Mouse (Mus musculus) urinary bladder, adult 18-20 months (tissue): ENCODE measurements around the gene Smap2.
"Not testable (repeated sequence)": the region's sequence is repeated elsewhere in the genome, so short reads cannot be mapped to it uniquely, and the experiment has no call there.

Experiments
- DNase-seq, 2 experiments: peaks; one replicate each; pipeline ENCODE4 v3.0.0; 2022; ENCODE audit warnings: low spot score in 2 of 2, mixed read lengths in 2 of 2

Smap2 gene

DNA sequence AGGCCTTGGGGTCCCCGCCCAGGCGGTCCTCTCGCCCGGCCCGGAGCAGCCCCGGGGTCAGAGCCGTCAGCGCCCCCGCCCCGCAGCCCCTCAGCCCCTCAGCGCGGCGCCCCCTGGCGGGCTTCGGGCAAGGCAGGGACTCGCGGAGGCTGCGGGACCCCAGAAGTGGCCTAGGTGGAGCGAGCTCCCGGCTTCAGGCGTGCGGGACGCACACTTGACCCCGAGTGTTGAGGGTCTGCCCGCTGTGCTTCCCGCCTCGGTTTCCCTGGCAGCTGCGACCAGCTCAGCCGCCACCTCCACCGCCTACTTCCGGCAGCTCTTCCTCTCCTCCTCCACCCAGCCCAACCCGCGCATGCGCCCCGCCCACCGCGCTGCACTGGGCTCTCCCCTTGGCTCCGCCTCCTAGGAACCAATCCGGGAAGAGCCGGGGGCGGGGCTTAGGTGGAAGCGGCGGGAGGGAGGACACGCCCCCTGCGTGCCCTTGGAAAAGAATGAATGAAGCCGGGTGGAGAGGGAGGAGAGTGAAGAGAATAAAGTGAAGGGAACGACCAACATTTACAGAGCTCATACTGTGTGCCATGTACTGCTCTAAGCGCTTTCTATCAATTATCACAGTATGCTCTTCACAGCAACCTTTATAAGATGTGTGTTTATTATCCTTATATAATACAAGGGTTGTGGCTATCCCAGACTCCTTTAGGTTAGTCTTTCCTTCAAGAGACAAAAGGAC is at the start of gene Smap2:
Gene Smap2 (minus strand): TSS at position 320 of the 730 bp plus-strand sequence.
- peak; percentile 93 to 97 for DNase-seq

- DNase-seq: no peak
Observed at GRCm38 (mm10) chr4:121065336-121065735, 48.3 kb upstream of the Smap2 start.

DNA sequence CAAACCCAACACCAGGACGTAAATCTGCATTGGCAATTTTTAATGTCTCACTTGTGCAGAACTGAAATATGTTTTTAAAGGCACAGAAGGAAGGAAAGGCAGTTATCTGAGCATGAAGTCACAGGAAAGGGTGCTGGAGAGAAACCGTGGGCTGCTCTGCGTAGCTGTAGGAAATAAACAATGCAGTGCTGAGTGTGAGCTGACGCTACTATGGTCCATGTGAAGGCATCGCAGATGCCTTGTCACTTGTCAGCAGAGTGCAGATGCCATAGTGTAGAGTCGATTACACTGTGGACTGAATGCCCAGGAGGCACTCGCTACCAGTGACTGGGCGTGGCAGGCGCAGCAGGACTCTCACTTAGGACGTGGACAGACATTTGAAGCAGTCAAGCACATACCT is 42.2 kb upstream of the Smap2 start:
- DNase-seq: not testable (repeated sequence)

- DNase-seq: no peak
Observed at GRCm38 (mm10) chr4:121057032-121057431, 40.0 kb upstream of the Smap2 start.

DNA sequence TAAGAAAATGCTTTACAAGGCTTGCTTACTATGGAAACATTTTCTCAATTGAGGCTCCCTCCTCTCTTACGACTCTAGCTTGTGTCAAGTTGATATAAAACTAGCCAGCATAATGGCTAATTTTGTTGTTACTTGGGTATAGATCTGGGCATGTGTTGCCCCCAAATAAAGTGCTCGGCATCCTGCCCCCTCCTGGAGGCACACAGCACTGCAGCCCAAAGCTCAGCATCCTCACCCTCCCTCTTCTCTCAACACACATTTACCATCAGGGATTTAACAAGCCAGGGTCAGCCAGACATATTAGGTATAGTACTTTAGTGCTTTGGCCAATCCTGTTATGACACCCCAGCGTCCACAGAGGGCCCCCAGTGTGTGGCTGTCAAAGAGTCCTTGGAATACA is 39.3 kb upstream of the Smap2 start:
- no peak for DNase-seq

GRCm38 (mm10) chr4:121052454-121053323 is 35.6 kb upstream of the Smap2 start:
- DNase-seq: no peak

DNA sequence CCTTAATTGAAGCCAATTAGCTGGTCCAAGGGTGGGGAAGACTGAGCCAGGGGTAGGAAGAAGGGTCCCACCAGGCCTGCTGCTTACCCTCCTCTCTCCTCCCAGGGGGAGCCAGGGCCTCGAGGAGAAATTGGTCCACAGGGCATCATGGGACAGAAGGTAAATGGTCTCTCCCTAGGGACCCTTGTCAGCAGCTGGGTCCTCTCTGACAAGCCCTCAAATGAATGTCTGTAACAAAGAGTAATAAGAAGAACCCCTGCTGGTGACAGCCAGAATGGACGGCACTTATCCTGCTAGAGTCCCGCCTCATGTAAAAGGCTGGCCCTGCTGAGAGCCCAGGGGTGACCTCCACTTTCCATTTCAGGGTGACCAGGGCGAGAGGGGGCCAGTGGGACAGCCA is 34.8 kb upstream of the Smap2 start:
- DNase-seq: no peak

- DNase-seq: no peak
Observed at GRCm38 (mm10) chr4:121042946-121043345, 25.9 kb upstream of the Smap2 start.

- no peak for DNase-seq
Observed at GRCm38 (mm10) chr4:121042472-121042871, 25.4 kb upstream of the Smap2 start.

GRCm38 (mm10) chr4:121040897-121041671 is 24.0 kb upstream of the Smap2 start:
- no peak for DNase-seq

GRCm38 (mm10) chr4:121040323-121040722 is 23.3 kb upstream of the Smap2 start:
- no peak for DNase-seq

DNA sequence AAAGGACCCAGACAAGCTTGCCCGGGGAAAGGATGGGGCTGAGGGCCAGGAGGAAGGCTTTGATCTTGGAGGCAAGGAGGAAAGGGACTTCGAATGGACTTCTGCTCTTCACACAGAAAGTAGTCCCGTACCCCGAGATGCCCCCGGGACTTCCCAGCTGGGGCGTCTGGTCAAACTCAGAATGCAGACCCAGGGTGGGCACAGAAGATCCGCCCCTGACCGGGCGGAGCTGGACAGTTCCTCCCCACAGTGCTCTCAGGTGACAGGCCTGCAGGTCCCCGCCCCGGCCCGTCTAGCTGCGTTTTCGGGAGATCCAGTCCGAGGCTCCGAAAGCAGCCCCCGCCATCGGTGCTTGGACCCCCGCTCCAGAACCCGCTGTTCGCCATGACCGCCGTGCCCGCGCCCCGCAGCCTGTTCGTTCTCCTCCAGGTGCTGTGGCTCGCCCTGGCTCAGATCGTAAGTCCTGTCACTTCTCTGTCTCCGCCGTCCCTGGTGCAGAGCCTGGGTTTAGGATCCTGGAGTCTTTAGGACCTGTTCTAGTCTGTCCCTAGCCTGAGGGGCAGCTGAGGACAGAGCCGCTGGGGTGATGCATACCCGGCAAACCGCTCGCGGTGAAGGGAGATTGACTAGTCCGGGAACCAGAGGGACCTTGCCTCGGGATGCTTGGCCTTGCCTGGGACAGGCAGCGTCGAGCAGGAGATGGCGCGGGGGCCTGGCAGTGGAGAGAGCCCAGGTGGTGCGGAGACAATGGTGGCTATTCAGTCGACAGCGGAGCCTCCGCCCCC is 22.5 kb upstream of the Smap2 start, which contains the start of gene Col9a2:
Gene Col9a2 (plus strand): TSS at position 55 of the 785 bp plus-strand sequence.
- no peak for DNase-seq

GRCm38 (mm10) chr4:121033006-121033405 is 16.0 kb upstream of the Smap2 start:
- no peak for DNase-seq

- no peak for DNase-seq
Observed at GRCm38 (mm10) chr4:121031440-121031839, 14.4 kb upstream of the Smap2 start.

DNA sequence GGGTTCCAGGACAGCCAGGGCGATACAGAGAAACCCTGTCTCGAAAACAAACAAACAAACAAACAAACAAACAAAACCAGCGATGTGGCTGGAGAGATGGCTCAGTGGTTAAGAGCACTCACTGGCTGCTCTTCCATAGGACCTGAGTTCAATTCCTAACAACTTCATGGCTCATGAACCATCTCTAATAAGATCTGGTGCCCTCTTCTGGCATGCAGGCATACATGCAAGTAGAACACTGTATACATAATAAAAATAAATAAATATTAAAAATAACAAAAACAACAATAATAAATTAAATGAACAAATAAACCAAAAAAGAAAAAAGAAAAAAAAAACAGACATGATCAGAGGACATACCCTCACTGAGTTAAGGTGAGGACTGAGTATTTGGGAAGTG is 12.6 kb upstream of the Smap2 start:
- DNase-seq: no peak

GRCm38 (mm10) chr4:121028659-121029392 is 11.8 kb upstream of the Smap2 start:
- DNase-seq: no peak

GRCm38 (mm10) chr4:121028146-121028545 is 11.1 kb upstream of the Smap2 start:
- no peak for DNase-seq

DNA sequence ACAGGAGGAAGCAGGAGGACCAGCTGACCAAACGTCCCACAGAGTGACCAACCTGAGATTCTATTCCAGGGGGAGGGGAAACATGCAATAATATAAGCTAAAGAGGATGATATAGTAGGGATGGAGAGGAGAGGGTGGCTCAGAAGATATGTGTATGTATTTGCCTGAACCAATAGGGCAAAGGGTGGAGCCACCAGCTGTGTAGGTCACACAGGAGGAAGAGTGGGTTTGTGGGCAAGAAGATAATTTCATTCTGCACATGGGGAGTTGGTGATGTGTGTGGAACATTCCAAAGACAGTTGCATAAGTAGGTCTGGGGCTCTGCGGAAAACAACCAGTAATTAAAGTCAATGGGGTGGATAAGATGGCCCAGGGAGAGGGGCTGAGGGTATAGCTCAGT is 8.6 kb upstream of the Smap2 start:
- DNase-seq: no peak

- DNase-seq: peak in 1 of 2 experiments; percentile 56
Observed at GRCm38 (mm10) chr4:121023941-121024340, 6.9 kb upstream of the Smap2 start.

DNA sequence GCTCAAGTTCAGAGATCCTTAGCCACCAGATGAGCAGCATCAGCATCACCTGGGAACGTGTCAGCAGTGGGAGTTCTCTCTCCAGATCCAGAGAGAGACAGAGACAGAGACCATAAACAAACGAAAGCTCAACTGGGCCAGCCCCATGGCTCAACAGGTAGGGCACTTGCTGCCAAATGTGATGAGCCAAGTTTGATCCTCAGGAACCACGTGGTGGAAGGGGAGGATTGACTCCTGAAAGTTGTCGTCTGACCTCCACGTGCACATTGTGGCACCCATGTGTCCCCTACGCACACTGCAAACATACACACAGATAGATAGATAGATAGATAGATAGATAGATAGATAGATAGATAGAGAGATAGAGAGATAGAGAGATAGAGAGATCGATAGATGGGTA is 6.4 kb upstream of the Smap2 start:
- no peak for DNase-seq

DNA sequence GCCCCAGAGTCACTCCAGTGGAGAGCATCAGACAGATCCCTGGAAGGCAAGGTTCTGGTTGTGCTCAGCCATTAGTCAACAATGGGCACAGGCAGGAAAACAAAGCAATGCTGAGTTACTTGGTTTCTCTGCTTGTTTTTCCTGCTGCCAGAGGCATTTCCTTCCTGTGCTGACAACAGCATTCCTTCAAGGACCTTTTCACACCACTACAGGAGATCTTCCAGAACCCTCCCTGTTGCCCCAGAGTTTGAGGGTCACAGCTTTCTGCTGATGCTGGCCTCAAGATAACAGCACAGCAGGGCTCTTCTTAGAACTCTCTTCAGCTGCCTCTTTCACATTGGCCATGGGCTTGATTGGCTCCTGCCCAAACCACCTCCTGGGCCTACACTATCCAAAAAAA is 4.9 kb upstream of the Smap2 start:
- DNase-seq: no peak
